Mouse (Mus musculus): ENCODE results near the gene Csf3. TPM values are rescaled to one million over a fixed set of nuclear protein-coding genes. Genes with fewer than 3 reads are reported as not detected.

The Csf3 gene
- polyA plus RNA-seq, 1 experiment from 2014 or later: not detected

DNA sequence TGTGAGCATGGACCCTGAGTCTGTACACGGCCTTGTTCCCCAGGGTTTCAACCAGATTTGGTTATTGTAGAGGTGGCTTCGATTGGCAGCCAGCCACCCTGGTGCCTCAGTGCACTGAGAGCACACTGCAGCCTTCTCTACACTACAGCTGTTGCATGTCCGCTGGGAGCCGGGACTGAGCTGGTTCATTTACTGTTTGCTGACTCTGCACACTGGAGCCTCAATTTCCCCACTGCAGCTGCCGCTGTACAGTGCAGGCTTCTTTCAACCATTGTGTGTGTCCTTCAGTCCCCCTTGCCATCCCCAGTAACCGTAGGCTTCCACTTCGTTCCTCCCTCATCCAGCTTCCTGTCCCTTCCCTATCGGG, 38.9 kb downstream of the Csf3 start:
- Histone ChIP-seq H3K4me3 (peak overlapping the region; percentile 83), H3K27ac (replicated peaks) (peak overlapping the region; percentile 98), H3K4me1 (peaks cover 69% of the 10 kb centered on the region), H3K27me3 (ENCODE audit: low read depth, poor library complexity, severe bottlenecking) (no peaks in the 10 kb centered on the region), H3K9me3 (replicated peaks) (no peaks in the 10 kb centered on the region), H3K36me3 (no peaks in the 10 kb centered on the region)
- no peak for DNase-seq (ENCODE audit: low spot score)
- WGBS: 20% methylated on average over 8 of the region's 8 CpGs

DNA sequence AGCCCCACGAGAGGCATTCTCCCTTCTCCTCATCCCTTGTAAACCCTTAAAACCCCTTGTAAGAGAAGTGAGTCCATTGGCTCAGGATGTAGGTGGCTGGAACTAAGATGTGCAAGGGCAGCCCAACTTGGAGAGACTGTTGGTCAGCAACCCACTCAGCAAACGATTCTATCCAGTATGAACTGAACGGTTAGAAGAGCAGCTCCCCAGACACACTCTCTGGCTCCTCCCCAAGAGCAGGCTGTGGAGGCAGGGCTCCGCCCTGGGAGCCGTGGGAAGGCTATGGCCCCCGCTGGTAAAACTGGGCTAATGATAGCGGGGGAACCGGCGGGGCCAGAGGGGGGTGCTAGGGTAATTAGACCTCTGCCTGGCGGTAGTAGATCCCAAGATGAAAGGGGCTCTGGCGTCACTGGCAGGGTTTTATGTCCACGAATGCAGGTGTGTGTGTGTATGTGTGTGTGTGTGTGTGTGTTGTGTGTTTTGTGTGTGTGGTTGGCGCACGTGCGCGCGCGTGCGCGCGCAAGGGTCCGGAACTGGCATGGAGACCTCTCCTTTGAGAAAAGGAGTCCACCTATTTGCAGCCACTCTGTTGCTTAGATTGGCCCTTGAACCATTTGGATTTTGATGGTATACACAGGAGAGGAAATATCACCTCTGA, 39.5 kb downstream of the Csf3 start, which contains the start of gene Thra:
Gene Thra, plus strand, starts transcription at position 246 of the 658 bp plus-strand sequence.
- Histone ChIP-seq H3K27me3 (ENCODE audit: low read depth, poor library complexity, severe bottlenecking) (no peaks in the 10 kb centered on the region), H3K4me3 (peak within 1 kb of the TSS; percentile 83), H3K27ac (replicated peaks) (peak within 1 kb of the TSS; percentile 98), H3K36me3 (no peaks in the 10 kb centered on the region), H3K9me3 (replicated peaks) (no peaks in the 10 kb centered on the region), H3K4me1 (peaks cover 74% of the 10 kb centered on the region)
- peak; percentile 64 for DNase-seq (ENCODE audit: low spot score)
- under 1% methylated on average over 22 of the region's 22 CpGs for WGBS

DNA sequence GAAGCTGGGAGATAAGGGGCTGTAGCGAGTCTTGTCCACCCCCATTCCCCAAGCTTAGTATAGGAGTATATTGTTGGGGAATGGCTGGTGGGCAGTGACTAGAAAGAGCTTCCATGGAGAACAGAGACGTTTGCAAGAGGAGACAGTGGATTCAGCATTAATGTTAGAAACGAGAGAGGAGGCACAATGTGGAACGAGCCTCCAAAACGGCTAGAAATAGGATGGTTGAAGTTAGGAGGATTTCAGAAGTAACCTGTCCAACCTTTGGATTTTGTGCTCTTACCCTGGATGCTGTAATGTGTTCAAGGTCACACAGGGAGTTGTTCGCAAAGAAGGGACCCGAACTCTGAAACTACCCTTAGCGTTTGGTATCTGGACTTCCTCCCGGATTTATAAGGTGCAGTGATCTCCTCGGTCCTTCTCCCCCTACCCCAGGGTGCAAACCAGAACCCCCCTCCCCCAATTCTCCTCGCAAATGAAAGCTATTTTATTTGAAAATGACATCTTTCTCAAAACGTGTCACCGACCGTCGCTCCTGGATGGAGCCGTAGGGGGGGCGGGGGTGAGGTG, 40.1 kb downstream of the Csf3 start:
- no peaks in the 10 kb centered on the region for H3K36me3 ChIP-seq
- H3K4me1 ChIP-seq: peaks cover 80% of the 10 kb centered on the region
- H3K27me3 ChIP-seq (ENCODE audit: low read depth, poor library complexity, severe bottlenecking): 0 out of 2 replicates have a peak, but pooled peaks cover 6% of the 10 kb centered on the region
- WGBS: under 1% methylated on average over 17 of the region's 17 CpGs
- H3K27ac ChIP-seq (replicated peaks): peak overlapping the region; percentile 98
- no peaks in the 10 kb centered on the region for H3K9me3 ChIP-seq (replicated peaks)
- no peak for DNase-seq (ENCODE audit: low spot score)
- H3K4me3 ChIP-seq: peak overlapping the region; percentile 83

DNA sequence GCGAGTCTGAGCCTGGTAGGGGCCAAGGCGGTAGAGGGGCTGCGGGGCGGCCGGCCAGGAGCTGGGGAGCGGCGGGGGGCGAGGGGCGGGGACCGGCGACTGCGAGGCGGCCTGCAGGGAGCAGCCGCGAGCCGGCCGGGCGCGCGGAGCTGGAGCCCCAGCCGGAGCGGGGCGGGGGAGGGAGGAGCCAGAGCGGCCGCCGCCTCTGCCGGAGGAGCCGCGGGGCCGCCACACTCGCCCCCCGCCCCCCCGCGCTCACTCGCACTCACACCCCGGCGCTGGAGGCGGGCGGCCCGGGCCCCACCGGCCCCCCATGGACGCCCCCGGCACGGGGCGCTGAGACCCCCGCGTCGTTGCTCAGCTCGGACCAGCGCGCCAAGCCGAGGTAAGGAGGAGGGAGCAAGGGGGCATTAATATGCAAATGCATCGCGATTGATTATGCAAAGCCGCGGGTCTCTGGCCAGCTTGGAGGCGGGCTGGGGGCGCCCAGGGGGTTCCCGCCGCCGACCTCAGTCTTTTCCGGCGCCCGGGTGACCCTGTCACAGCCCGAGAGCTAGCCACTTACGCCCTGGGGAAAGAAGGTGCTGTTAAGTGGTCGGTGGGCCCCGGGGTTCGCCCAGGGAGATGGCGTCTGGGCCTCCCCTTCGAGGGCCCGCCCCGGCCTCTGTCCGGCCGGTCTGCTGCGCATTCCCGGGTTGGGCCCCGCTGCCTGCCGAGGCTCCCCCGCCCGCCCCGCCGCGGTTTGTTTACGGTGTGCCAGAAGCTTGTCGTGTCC, 40.7 kb downstream of the Csf3 start:
- H3K9me3 ChIP-seq (replicated peaks): no peaks in the 10 kb centered on the region
- peak; percentile 91 for DNase-seq (ENCODE audit: low spot score)
- no peaks in the 10 kb centered on the region for H3K36me3 ChIP-seq
- H3K4me1 ChIP-seq: peaks cover 87% of the 10 kb centered on the region
- H3K4me3 ChIP-seq: peak overlapping the region; percentile 83
- H3K27me3 ChIP-seq (ENCODE audit: low read depth, poor library complexity, severe bottlenecking): peaks cover 7% of the 10 kb centered on the region; the same call in 1 of the 2 replicates
- under 1% methylated on average over 84 of the region's 86 CpGs for WGBS
- H3K27ac ChIP-seq (replicated peaks): peak overlapping the region; percentile 98

DNA sequence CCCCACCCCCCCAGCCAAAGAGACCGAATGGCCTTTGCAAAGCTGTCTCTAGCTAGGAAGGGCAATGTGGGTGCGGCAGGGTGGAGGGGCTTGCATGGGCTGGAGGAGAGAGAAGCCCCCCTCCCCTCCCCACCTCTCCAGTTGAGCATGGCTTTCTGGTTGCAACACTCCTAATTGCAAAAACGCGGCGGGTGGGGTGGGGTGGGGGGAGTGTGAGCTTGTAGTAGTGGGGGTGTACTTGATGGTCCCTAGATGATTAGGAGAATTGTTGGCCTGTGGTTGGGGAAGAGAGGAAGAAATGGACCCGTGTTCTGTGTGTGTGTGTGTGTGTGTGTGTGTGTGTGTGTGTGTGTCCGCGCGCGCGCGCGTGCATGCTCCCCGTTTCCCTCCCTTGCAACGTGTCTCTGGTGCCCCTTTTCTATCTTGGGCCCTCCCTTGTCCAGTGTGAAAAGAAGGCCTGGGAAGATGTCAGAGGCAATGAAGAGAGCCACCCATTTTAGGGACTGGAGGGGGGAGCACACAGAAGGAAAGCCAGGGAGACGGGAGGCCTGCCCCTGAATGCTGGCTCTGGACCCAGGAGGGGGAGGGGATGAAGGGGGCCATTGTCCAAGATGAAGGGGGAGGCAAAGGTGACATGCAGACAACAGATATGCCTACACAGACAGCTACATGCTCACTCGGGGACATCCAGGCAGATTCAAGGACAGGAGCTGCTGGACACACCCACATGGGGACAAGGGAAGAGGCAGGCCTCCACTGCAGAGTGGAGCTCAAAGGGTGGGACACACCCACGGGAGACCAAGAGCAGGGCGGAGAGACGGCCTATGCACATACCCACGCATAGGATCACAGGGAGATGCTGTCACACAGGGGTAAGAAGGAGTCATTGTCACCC, 41.6 kb downstream of the Csf3 start:
- H3K4me3 ChIP-seq: peak overlapping the region; percentile 83
- no peaks in the 10 kb centered on the region for H3K36me3 ChIP-seq
- WGBS: 7% methylated on average over 21 of the region's 21 CpGs
- peak; percentile 51 for DNase-seq (ENCODE audit: low spot score)
- peak overlapping the region; percentile 98 for H3K27ac ChIP-seq (replicated peaks)
- H3K4me1 ChIP-seq: peaks cover 95% of the 10 kb centered on the region
- peaks cover 7% of the 10 kb centered on the region; the same call in 1 of the 2 replicates for H3K27me3 ChIP-seq (ENCODE audit: low read depth, poor library complexity, severe bottlenecking)
- no peaks in the 10 kb centered on the region for H3K9me3 ChIP-seq (replicated peaks)

DNA sequence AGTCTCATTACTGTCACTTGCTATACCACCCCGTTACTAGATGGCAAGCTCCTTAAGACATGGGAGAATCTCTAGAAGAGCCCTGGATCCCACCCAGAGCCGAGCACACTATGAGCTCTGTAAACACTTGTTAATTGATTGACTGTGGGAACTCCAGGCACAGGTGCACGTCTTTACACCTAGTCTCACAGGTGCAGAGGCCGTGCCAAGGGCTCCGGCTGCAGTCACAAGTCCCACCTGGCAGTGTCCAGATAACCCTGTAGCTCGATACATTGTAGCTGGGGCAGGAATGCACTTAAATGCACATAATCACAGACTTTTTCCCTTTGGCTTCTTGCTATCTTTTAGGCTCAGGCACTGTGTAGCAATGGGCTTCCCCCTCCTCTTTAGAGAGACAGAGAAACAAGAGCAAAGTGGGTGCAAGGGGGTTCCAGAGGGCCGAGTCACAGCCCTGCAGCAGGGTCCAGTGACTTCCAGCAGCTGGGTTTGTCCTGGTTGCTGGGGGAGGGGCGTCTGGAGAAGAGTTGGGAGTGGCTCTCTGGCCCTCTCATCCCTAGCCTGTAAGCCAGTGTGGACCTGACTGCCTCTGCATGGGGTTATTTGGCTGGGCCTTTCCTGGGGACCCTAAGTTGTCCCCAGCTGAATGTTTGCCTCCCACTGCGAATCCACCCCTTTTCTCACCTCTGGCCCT, 42.7 kb downstream of the Csf3 start:
- peak overlapping the region; percentile 98 for H3K27ac ChIP-seq (replicated peaks)
- no peaks in the 10 kb centered on the region for H3K36me3 ChIP-seq
- no peaks in the 10 kb centered on the region for H3K9me3 ChIP-seq (replicated peaks)
- peak overlapping the region; percentile 83 for H3K4me3 ChIP-seq
- WGBS: 12% methylated on average over 9 of the region's 9 CpGs
- peak; percentile 80 for DNase-seq (ENCODE audit: low spot score)
- H3K27me3 ChIP-seq (ENCODE audit: low read depth, poor library complexity, severe bottlenecking): peaks cover 7% of the 10 kb centered on the region; the same call in 1 of the 2 replicates
- H3K4me1 ChIP-seq: peaks cover 97% of the 10 kb centered on the region

DNA sequence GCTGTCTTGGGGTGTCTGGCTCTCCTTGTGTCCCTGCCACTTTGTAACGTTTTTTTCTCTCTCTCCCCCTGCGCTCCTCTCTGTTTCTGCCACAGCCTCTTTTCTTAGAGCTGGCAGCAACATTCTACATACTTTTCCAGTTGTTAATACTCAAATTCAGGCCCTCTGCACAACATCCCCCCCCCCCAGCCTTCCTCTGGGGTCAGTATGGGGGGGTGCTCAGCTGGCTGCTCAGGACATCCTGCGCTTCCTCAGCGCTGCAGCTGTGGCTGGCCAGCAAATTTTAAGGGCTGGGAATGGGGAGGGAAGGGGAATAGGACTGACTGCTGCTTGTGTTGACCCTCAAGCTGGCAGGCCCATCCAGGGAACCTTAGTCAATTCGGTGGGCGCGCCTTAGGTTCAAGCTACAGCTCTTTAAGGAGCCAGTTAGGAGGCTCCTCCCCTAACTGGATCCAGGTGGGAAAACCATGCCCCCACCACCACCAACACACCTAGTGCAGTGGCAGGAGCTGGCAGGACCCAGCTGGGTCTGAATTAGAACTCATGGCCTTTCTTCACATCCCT, 43.5 kb downstream of the Csf3 start:
- 36% methylated on average over 7 of the region's 7 CpGs for WGBS
- peaks cover 98% of the 10 kb centered on the region for H3K4me1 ChIP-seq
- H3K4me3 ChIP-seq: peak overlapping the region; percentile 83
- H3K27me3 ChIP-seq (ENCODE audit: low read depth, poor library complexity, severe bottlenecking): peaks cover 7% of the 10 kb centered on the region; the same call in 1 of the 2 replicates
- H3K9me3 ChIP-seq (replicated peaks): no peaks in the 10 kb centered on the region
- DNase-seq (ENCODE audit: low spot score): no peak
- no peaks in the 10 kb centered on the region for H3K36me3 ChIP-seq
- peak overlapping the region; percentile 98 for H3K27ac ChIP-seq (replicated peaks)

DNA sequence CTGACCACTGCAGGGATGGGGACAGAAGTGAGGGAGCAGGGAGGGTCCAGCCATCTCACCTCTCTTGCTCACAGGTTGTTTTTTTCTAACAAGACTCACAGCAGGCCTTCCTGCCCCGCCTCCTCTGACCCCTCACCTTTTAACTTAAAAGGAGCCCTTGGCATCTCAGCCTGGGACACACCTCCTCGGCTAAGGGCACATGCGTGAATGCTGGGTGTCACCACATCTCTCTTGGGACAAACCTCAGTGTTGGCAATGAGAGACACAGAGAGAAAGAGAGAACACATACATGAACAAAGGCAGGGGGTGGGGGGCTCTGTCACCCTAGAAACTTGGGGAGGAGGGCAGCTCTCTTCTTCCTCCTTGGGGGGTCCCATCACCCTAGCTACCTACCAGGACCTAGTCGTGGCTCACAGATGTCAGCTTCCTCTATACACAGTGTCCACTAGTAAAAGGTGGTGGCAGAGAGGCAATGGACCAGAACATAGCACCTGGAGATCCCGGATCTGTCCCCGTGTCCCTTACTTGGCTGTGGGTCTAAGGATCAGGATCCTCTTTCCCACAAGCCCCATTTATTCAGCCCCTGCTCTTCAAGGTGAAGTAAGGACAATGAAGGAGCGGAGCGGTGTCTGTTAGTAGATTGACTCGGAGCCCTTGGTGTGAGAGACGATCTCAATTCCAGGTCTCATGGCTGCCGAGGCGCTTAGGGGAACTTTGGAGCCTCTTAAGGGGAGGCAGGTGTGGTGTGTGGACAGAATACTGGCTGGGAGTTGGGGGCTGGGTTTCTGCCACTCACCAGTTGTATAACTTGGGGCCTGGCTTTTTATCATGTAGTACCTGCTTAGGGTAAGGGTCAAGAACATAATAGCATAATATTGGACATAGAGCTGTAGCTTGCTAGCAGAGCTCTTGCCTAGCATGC, 45.1 kb downstream of the Csf3 start:
- no peak for DNase-seq (ENCODE audit: low spot score)
- H3K4me1 ChIP-seq: peaks cover 98% of the 10 kb centered on the region
- H3K36me3 ChIP-seq: no peaks in the 10 kb centered on the region
- H3K27me3 ChIP-seq (ENCODE audit: low read depth, poor library complexity, severe bottlenecking): peaks cover 7% of the 10 kb centered on the region; the same call in 1 of the 2 replicates
- H3K27ac ChIP-seq (replicated peaks): peak overlapping the region; percentile 85
- 60% methylated on average over 12 of the region's 12 CpGs for WGBS
- peak overlapping the region; percentile 36; the same call in 1 of the 2 replicates for H3K4me3 ChIP-seq
- H3K9me3 ChIP-seq (replicated peaks): no peaks in the 10 kb centered on the region

DNA sequence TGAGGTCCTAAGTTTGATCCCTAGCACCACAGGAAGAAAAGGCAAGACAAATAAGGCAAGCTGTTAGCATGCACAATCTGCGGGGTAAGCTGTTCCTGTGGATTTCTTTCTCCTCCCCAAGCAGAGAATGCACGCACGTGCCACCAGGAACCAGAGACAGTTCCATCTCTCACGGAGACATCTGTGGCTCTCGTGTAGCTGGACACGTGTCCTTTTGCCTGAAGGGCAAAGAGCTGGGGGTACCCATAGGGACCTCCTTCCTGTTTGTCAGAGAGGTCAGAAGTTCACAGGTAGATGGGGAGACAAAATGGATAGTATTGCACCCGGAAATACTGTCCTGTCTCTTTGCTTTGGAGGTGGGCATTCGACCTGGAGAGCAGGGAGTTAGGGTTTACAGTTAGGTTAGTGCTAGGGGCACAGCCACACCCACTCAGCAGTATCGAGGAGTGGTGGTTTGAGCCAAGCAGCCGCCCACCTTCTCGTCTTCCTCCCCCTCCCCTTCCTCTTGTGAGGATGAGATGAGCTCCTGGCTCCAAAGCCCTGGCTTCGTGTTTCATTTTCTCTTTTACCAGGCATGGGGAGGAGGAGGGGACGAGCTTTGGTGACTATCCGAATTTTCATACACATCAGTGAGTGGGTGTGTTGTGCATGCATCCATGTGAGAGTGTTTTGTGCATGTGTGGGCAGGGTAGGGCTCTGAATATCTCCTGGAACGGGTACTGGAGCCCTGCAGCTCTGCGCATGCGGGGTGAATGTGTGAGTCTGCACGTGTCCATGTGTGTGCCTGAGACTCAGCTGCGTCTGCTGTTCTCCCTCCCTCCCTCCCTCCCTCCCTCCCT, 46.0 kb downstream of the Csf3 start:
- DNase-seq (ENCODE audit: low spot score): peak; percentile 69
- WGBS: 13% methylated on average over 19 of the region's 19 CpGs
- Histone ChIP-seq H3K4me3 (peak overlapping the region; percentile 36), H3K27me3 (ENCODE audit: low read depth, poor library complexity, severe bottlenecking) (peaks cover 7% of the 10 kb centered on the region; the same call in 1 of the 2 replicates), H3K36me3 (no peaks in the 10 kb centered on the region), H3K27ac (replicated peaks) (peak overlapping the region; percentile 85), H3K9me3 (replicated peaks) (no peaks in the 10 kb centered on the region), H3K4me1 (peaks cover 100% of the 10 kb centered on the region)

DNA sequence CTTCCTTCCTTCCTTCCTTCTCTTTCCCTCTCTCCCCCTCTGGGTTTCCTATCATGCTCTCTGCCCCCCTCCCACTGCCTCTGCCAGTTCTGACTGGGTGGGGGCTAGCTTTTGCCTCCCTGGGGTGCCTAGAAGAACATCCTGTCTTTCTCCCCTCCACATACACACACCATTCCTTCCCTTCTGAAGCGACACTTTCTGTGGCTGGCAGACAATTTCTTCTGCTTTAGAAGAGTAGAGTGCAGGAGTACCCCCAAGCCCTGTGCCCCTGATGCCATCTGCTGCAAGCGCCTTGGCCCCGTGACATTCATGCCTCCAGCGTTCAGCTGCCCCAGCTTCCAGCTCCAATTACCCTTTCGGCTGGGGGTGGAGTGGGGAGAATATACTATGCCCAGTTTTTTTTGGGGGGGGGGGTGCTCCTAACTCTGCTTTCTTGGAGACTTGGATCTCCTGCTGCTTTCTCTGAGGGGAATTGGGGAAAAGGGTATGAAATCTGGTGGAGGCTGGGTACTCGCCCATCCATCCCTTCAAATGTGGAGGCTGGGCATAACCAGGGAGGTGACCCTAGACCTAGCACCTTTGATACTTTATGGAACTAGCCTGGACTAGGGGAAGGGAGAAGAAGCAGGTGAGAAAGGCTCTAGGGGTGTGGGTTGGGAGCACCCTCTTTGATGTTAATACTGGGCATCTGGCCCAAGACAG, 46.9 kb downstream of the Csf3 start:
- DNase-seq (ENCODE audit: low spot score): no peak
- peak overlapping the region; percentile 36 for H3K4me3 ChIP-seq
- no peaks in the 10 kb centered on the region for H3K9me3 ChIP-seq (replicated peaks)
- no peaks in the 10 kb centered on the region for H3K36me3 ChIP-seq
- H3K27ac ChIP-seq (replicated peaks): peak overlapping the region; percentile 85
- H3K4me1 ChIP-seq: peaks cover 99% of the 10 kb centered on the region
- peaks cover 7% of the 10 kb centered on the region; the same call in 1 of the 2 replicates for H3K27me3 ChIP-seq (ENCODE audit: low read depth, poor library complexity, severe bottlenecking)
- 22% methylated on average over 6 of the region's 6 CpGs for WGBS

All from midbrain, embryonic 10.5 days (tissue).